Mouse (Mus musculus): ENCODE measurements around the gene Cntfr.

Cntfr gene

GRCm38 (mm10) chr4:41615661-41616599, 81.0 kb downstream of the Cntfr start:
- no peak for DNase-seq (ENCODE audit: low read depth in 2 of 2, low spot score in 2 of 2)

- DNase-seq (ENCODE audit: low read depth in 2 of 2, low spot score in 2 of 2): peak; percentile 62 to 64
Measured at GRCm38 (mm10) chr4:41614156-41614555, 82.7 kb downstream of the Cntfr start.

GRCm38 (mm10) chr4:41612166-41612565, 84.7 kb downstream of the Cntfr start:
- no peak for DNase-seq (ENCODE audit: low read depth in 2 of 2, low spot score in 2 of 2)

GRCm38 (mm10) chr4:41610594-41610980, 86.3 kb downstream of the Cntfr start:
- no peak for DNase-seq (ENCODE audit: low read depth in 2 of 2, low spot score in 2 of 2)

GRCm38 (mm10) chr4:41609681-41610593, 87.0 kb downstream of the Cntfr start:
- DNase-seq (ENCODE audit: low read depth in 2 of 2, low spot score in 2 of 2): no peak
